Mouse (Mus musculus) CH12.LX (cell line): ENCODE measurements around the gene 9530053A07Rik. TPM values are rescaled to one million over a fixed set of nuclear protein-coding genes. Genes with fewer than 3 reads are reported as not detected.

ENCODE experiments used
- DNase-seq: peaks from one replicate; pipeline ENCODE4 v3.0.0-alpha.2; 2013; ENCODE audit errors: extremely low read depth
- H3K27ac ChIP-seq: 2 replicates; pipeline ENCODE4 v1.5.1; 2012; ENCODE audit warnings: low read depth, mild to moderate bottlenecking, control low read depth, moderate library complexity; ENCODE audit not compliant: insufficient read depth
- H3K27me3 ChIP-seq: replicated peaks from 2 replicates; pipeline ENCODE3; 2012; ENCODE audit warnings: inconsistent platforms
- H3K36me3 ChIP-seq, 2 experiments: replicated peaks in 1 of 2; 2 replicates each; pipeline versions ENCODE3 to v1.6.1; 2012; ENCODE audit warnings: inconsistent platforms in 1 of 2, low read length in 1 of 2, mild to moderate bottlenecking in 1 of 2, mixed read lengths in 1 of 2, moderate library complexity in 1 of 2; ENCODE audit not compliant: control insufficient read depth in 1 of 2, insufficient read depth in 1 of 2
- H3K4me1 ChIP-seq, 2 experiments: 2 replicates each; pipeline ENCODE4 v1.6.1; 2012; ENCODE audit warnings: inconsistent platforms in 1 of 2, moderate library complexity in 1 of 2; ENCODE audit not compliant: insufficient read depth in 2 of 2, control insufficient read depth in 1 of 2
- H3K4me2 ChIP-seq: 2 replicates; pipeline ENCODE4 v1.6.1; 2012; ENCODE audit warnings: low read depth, mild to moderate bottlenecking, control low read depth; ENCODE audit not compliant: poor library complexity, insufficient read depth, severe bottlenecking
- H3K4me3 ChIP-seq, 3 experiments: fragments of 150-350 bp in 1 of 3; sonication (generic) in 1 of 3; replicated peaks in 1 of 3; 2 replicates each; pipeline versions ENCODE3 to v1.5.1; 2011 to 2012; ENCODE audit warnings: low read depth in 2 of 3, low read length in 2 of 3, mild to moderate bottlenecking in 2 of 3, moderate library complexity in 2 of 3, control low read depth in 1 of 3, improper control_type of control experiment in 1 of 3, inconsistent platforms in 1 of 3, mixed read lengths in 1 of 3; ENCODE audit not compliant: poor library complexity in 1 of 3
- H3K79me2 ChIP-seq: replicated peaks from 2 replicates; pipeline ENCODE4 v1.6.1; 2012; ENCODE audit warnings: mild to moderate bottlenecking, moderate library complexity; ENCODE audit not compliant: control insufficient read depth, poor library complexity, insufficient read depth, severe bottlenecking; ENCODE audit errors: extremely low read depth
- H3K9ac ChIP-seq: 2 replicates; pipeline ENCODE4 v1.6.1; 2012; ENCODE audit warnings: low read depth, mild to moderate bottlenecking, control low read depth, moderate library complexity; ENCODE audit not compliant: insufficient read depth
- H3K9me3 ChIP-seq: replicated peaks from 2 replicates; pipeline ENCODE3; 2012; ENCODE audit warnings: low read length, inconsistent platforms, mixed read lengths
- CHD2 ChIP-seq: IDR thresholded peaks from 2 replicates; pipeline ENCODE4 v1.6.1; 2011; ENCODE audit warnings: low read length, improper control_type of control experiment
- CTCF ChIP-seq, 2 experiments: IDR thresholded peaks in 1 of 2; conservative IDR thresholded peaks in 1 of 2; 2 replicates each; pipeline ENCODE4 v1.5.1; 2011 to 2012; ENCODE audit warnings: low read depth in 2 of 2, low read length in 2 of 2, improper control_type of control experiment in 1 of 2, inconsistent platforms in 1 of 2, mild to moderate bottlenecking in 1 of 2, moderate library complexity in 1 of 2
- EP300 ChIP-seq: IDR thresholded peaks from 2 replicates; pipeline ENCODE4 v1.6.1; 2011; ENCODE audit warnings: low read length, improper control_type of control experiment
- HCFC1 ChIP-seq: IDR thresholded peaks from 2 replicates; pipeline ENCODE4 v1.6.1; 2012; ENCODE audit warnings: low read depth, mild to moderate bottlenecking, inconsistent platforms, low read length, improper control_type of control experiment
- IRF4 ChIP-seq: IDR thresholded peaks from 2 replicates; pipeline ENCODE4 v1.6.1; 2014; ENCODE audit warnings: low read depth, mild to moderate bottlenecking, inconsistent platforms, low read length, improper control_type of control experiment
- KAT2A ChIP-seq: IDR thresholded peaks from 2 replicates; pipeline ENCODE4 v1.6.1; 2012; ENCODE audit warnings: low read length, improper control_type of control experiment, inconsistent platforms; ENCODE audit not compliant: insufficient replicate concordance
- MAX ChIP-seq: IDR thresholded peaks from 2 replicates; pipeline ENCODE4 v1.6.1; 2011; ENCODE audit warnings: low read length, improper control_type of control experiment
- MAZ ChIP-seq: IDR thresholded peaks from 2 replicates; pipeline ENCODE4 v1.6.1; 2012; ENCODE audit warnings: low read depth, mild to moderate bottlenecking, inconsistent platforms, low read length, improper control_type of control experiment, moderate library complexity
- MEF2A ChIP-seq: IDR thresholded peaks from 2 replicates; pipeline ENCODE4 v1.6.1; 2014; ENCODE audit warnings: low read depth, mild to moderate bottlenecking, inconsistent platforms, low read length, improper control_type of control experiment, borderline replicate concordance
- MXI1 ChIP-seq: IDR thresholded peaks from 2 replicates; pipeline ENCODE4 v1.6.1; 2011; ENCODE audit warnings: mild to moderate bottlenecking, low read depth, low read length, improper control_type of control experiment
- MYC ChIP-seq: IDR thresholded peaks from 2 replicates; pipeline ENCODE4 v1.6.1; 2011; ENCODE audit warnings: low read depth, mild to moderate bottlenecking, improper control_type of control experiment, low read length
- PAX5 ChIP-seq: IDR thresholded peaks from 2 replicates; pipeline ENCODE4 v1.6.1; 2012; ENCODE audit warnings: low read length, inconsistent platforms, mixed read lengths
- POLR2AphosphoS2 ChIP-seq: IDR thresholded peaks from 2 replicates; pipeline ENCODE4 v1.6.1; 2011; ENCODE audit warnings: low read depth, low read length, improper control_type of control experiment
- RAD21 ChIP-seq: IDR thresholded peaks from 2 replicates; pipeline ENCODE4 v1.6.1; 2011; ENCODE audit warnings: low read depth, mild to moderate bottlenecking, low read length, improper control_type of control experiment, moderate library complexity
- RCOR1 ChIP-seq: conservative IDR thresholded peaks from 2 replicates; pipeline ENCODE4 v1.6.1; 2012; ENCODE audit warnings: low read depth, mild to moderate bottlenecking, inconsistent platforms, low read length, improper control_type of control experiment
- UBTF ChIP-seq: IDR thresholded peaks from 2 replicates; pipeline ENCODE4 v1.6.1; 2012; ENCODE audit warnings: low read depth, mild to moderate bottlenecking, inconsistent platforms, low read length, improper control_type of control experiment, moderate library complexity
- USF1 ChIP-seq: IDR thresholded peaks from 2 replicates; pipeline ENCODE4 v1.6.1; 2014; ENCODE audit warnings: low read depth, mild to moderate bottlenecking, inconsistent platforms, low read length, improper control_type of control experiment
- USF2 ChIP-seq: conservative IDR thresholded peaks from 2 replicates; pipeline ENCODE4 v1.6.1; 2011; ENCODE audit warnings: low read depth, low read length, improper control_type of control experiment
- ZC3H11A ChIP-seq: IDR thresholded peaks from 2 replicates; pipeline ENCODE4 v1.6.1; 2012; ENCODE audit warnings: low read depth, mild to moderate bottlenecking, inconsistent platforms, low read length, improper control_type of control experiment
- ZKSCAN1 ChIP-seq: IDR thresholded peaks from 2 replicates; pipeline ENCODE4 v1.6.1; 2012; ENCODE audit warnings: low read depth, inconsistent platforms, low read length, improper control_type of control experiment, borderline replicate concordance
- ZMIZ1 ChIP-seq: IDR thresholded peaks from 2 replicates; pipeline ENCODE4 v1.6.1; 2012; ENCODE audit warnings: low read depth, mild to moderate bottlenecking, inconsistent platforms, low read length, improper control_type of control experiment
- dilution Hi-C: fragments of 300-500 bp; cut with MboI; formaldehyde crosslinking; loops from 2 replicates; pipeline ENCODE4 v1.14.3; 2020; ENCODE audit warnings: low sequenced_read_pairs; ENCODE audit not compliant: extremely low pct_unique_long_range_greater_than_20kb, extremely low pct_ligation_motif_present
- in situ Hi-C: fragments of 300-500 bp; cut with MboI; formaldehyde crosslinking; loops from 3 replicates; pipeline ENCODE4 v1.14.3; 2019; ENCODE audit warnings: low sequenced_read_pairs, low pct_ligation_motif_present, low pct_unique_long_range_greater_than_20kb, mixed read lengths
- polyA plus RNA-seq: library from polyadenylated mRNA; unstranded; fragments of >175 nt; gene quantifications from 2 replicates; pipeline ENCODE4 v1.2.1, GENCODE M21; 2012; ENCODE audit warnings: low read depth; ENCODE audit not compliant: insufficient read length
- total RNA-seq, 2 experiments: library from RNA; depleted of rRNA; stranded (reverse); fragments of 300-350 nt in 1 of 2; fragments of >200 nt in 1 of 2; gene quantifications; 2 replicates each; pipeline ENCODE4 v1.2.3; 2012 to 2014

The 9530053A07Rik gene
- total RNA-seq (2012; rRNA removed) = 0.34 and 0.64 TPM in 2 replicates
- total RNA-seq (2014; rRNA removed) = 0.05 and 0.07 TPM in 2 replicates
- polyA plus RNA-seq = 0.03 and 0.08 TPM in 2 replicates

GRCm38 (mm10) chr7:28129166-28129565, at the start of gene 9530053A07Rik:
Gene 9530053A07Rik, plus strand, starts transcription at chr7:28129466.
- no peaks in the 10 kb centered on the region for H3K36me3 ChIP-seq
- no peak for DNase-seq
- in situ Hi-C loops = no loop called here
- no peak within 1 kb of the TSS for H3K4me2 ChIP-seq
- no peak within 1 kb of the TSS for H3K27ac ChIP-seq
- no peak within 1 kb of the TSS for H3K9ac ChIP-seq
- peaks cover 5% of the 10 kb centered on the region for H3K9me3 ChIP-seq
- dilution Hi-C loops = no loop called here
- no peaks in the 10 kb centered on the region for H3K79me2 ChIP-seq
- peaks cover 4 to 10% of the 10 kb centered on the region in 2 experiments for H3K4me1 ChIP-seq
- peaks cover 85% of the 10 kb centered on the region for H3K27me3 ChIP-seq
- TF ChIP-seq ZC3H11A (no peak), RCOR1 (no peak), UBTF (no peak)
- TF ChIP-seq, all 38 proteins: peak for 0
- no peak within 1 kb of the TSS for H3K4me3 ChIP-seq

GRCm38 (mm10) chr7:28084215-28084614, 45.1 kb upstream of the 9530053A07Rik start:
- no peaks in the 10 kb centered on the region for H3K36me3 ChIP-seq
- no peak overlapping the region for H3K9ac ChIP-seq
- no peak for DNase-seq
- TF ChIP-seq MXI1 = no peak
- TF ChIP-seq RAD21 = no peak
- H3K4me1 ChIP-seq = no peaks in the 10 kb centered on the region
- H3K27me3 ChIP-seq = peaks cover 51% of the 10 kb centered on the region
- no peak overlapping the region for H3K4me2 ChIP-seq
- H3K9me3 ChIP-seq = peaks cover 3% of the 10 kb centered on the region
- H3K79me2 ChIP-seq = no peaks in the 10 kb centered on the region
- in situ Hi-C loops = no loop called here
- dilution Hi-C loops = no loop called here
- no peak overlapping the region for H3K27ac ChIP-seq
- H3K4me3 ChIP-seq = no peak overlapping the region

- TF ChIP-seq CTCF (conservative IDR thresholded peaks at IDR 0.05 in 1 of 2, IDR thresholded peaks at IDR 0.05 in 1 of 2; ENCODE audit: low read depth in 2 of 2, low read length in 2 of 2) = no peak
- no peak for TF ChIP-seq ZKSCAN1
- TF ChIP-seq HCFC1 = no peak
- TF ChIP-seq RCOR1 = no peak
- no peak for TF ChIP-seq MAX
- no peak for TF ChIP-seq MEF2A
- no peak for TF ChIP-seq MAZ
- no peak for TF ChIP-seq CHD2
- no peak for TF ChIP-seq ZMIZ1
- TF ChIP-seq USF2 = no peak
- TF ChIP-seq IRF4 = no peak
- no peak for TF ChIP-seq MYC
- no peak for TF ChIP-seq EP300
- TF ChIP-seq ZC3H11A = no peak
- no peak for TF ChIP-seq POLR2AphosphoS2
- no peak for TF ChIP-seq USF1
- TF ChIP-seq KAT2A = no peak
- no peak for TF ChIP-seq PAX5
- Histone ChIP-seq H3K27me3 (peaks cover 71% of the 10 kb centered on the region), H3K27ac (no peak overlapping the region), H3K4me3 (no peak overlapping the region), H3K9ac (no peak overlapping the region), H3K4me2 (no peak overlapping the region), H3K79me2 (no peaks in the 10 kb centered on the region), H3K4me1 (no peaks in the 10 kb centered on the region), H3K9me3 (peaks cover 3% of the 10 kb centered on the region), H3K36me3 (no peaks in the 10 kb centered on the region)
- DNase-seq = no peak
- dilution Hi-C loops (no loop called here), in situ Hi-C loops (no loop called here)
Observed at GRCm38 (mm10) chr7:28086236-28086635, 43.0 kb upstream of the 9530053A07Rik start.
